Mouse (Mus musculus) midbrain, embryonic 12.5 days (tissue): ENCODE measurements around the gene Hist1h4k. TPM values are rescaled to one million over a fixed set of nuclear protein-coding genes. Genes with fewer than 3 reads are reported as not detected.
A peak's percentile ranks its signal among the peaks of the same experiment; 100 is the strongest.

Experiments
- ATAC-seq: fragments of 200-750 bp; cut with Nextera tagmentation; 2 replicates; pipeline ENCODE4 v1.8.0; 2017; ENCODE audit warnings: low read depth, moderate TSS enrichment, moderate library complexity; ENCODE audit not compliant: low FRiP score
- H3K27ac ChIP-seq: fragments of 300-500 bp; sonication (generic); replicated peaks from 2 replicates; pipeline ENCODE4 v1.5.1; 2016; ENCODE audit warnings: mild to moderate bottlenecking
- H3K27me3 ChIP-seq: fragments of 300-500 bp; sonication (generic); 2 replicates; pipeline ENCODE4 v1.6.1; 2016; ENCODE audit warnings: mild to moderate bottlenecking
- H3K36me3 ChIP-seq: fragments of 300-500 bp; sonication (generic); 2 replicates; pipeline ENCODE4 v1.6.1; 2016
- H3K4me1 ChIP-seq: fragments of 300-500 bp; sonication (generic); 2 replicates; pipeline ENCODE4 v1.6.1; 2016
- H3K4me2 ChIP-seq: fragments of 300-500 bp; sonication (generic); replicated peaks from 2 replicates; pipeline ENCODE4 v1.6.1; 2016; ENCODE audit warnings: mild to moderate bottlenecking, moderate library complexity
- H3K4me3 ChIP-seq: fragments of 300-500 bp; sonication (generic); 2 replicates; pipeline ENCODE4 v1.5.1; 2016; ENCODE audit warnings: mild to moderate bottlenecking
- H3K9ac ChIP-seq: fragments of 300-500 bp; sonication (generic); replicated peaks from 2 replicates; pipeline ENCODE4 v1.6.1; 2016; ENCODE audit warnings: mild to moderate bottlenecking, moderate library complexity
- H3K9me3 ChIP-seq: fragments of 300-500 bp; sonication (generic); 2 replicates; pipeline ENCODE4 v1.6.1; 2016; ENCODE audit warnings: mild to moderate bottlenecking
- WGBS: fragments of 180-500 bp; shearing (Covaris S2); methylation state at CpG from one replicate; pipeline ENCODE4 v1.1.7; 2016; 5-methylcytosine and 5-hydroxymethylcytosine counted together
- microRNA-seq: library from miRNA; unstranded; fragments of <30 nt; microRNA quantifications from one replicate; pipeline ENCODE4, GENCODE M21; 2017
- polyA plus RNA-seq: library from polyadenylated mRNA; unstranded; fragments of >200 nt; fragmentation: Nextera tagmentation; extraction: Ambion mirVana; gene quantifications from 2 replicates; pipeline ENCODE4 v1.2.1, GENCODE M21; 2016

The Hist1h4k gene
- polyA plus RNA-seq, 1 experiment from 2014 or later, result 3.5 TPM

GRCm38 (mm10) chr13:21714725-21715124 is 35.6 kb downstream of the Hist1h4k start:
- peak overlapping the region; percentile 68 for H3K9ac ChIP-seq
- WGBS, result 3% methylated on average over 7 of the region's 7 CpGs
- H3K27ac ChIP-seq, result peak overlapping the region; percentile 94
- no peaks in the 10 kb centered on the region for H3K36me3 ChIP-seq
- no peak for ATAC-seq
- no peaks in the 10 kb centered on the region for H3K27me3 ChIP-seq
- H3K4me2 ChIP-seq, result peak overlapping the region; percentile 85
- no peaks in the 10 kb centered on the region for H3K9me3 ChIP-seq
- peaks cover 23% of the 10 kb centered on the region for H3K4me1 ChIP-seq
- H3K4me3 ChIP-seq, result peak overlapping the region; percentile 42

DNA sequence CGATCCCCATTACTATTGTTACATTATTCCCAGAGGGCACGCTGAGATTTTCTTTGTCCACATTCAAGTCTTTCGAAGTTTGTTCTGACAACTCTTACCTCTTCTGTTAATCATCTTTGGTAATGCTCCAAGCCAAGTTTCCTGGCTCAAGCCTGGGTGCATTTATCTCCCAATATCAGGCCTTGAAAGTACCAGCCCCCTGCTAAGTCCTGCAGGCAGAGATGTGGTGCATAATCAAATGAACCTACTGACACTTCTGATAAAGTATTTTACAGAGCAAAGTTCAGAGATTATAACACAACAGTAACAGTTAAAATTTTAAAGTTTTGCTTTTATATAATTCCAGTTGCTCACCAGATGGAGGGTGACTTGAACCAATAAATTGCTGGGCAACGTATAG is 38.6 kb downstream of the Hist1h4k start:
- Histone ChIP-seq H3K36me3 (no peaks in the 10 kb centered on the region), H3K4me1 (peaks cover 12% of the 10 kb centered on the region), H3K4me2 (peak overlapping the region; percentile 60), H3K4me3 (peak overlapping the region; percentile 44), H3K27me3 (no peaks in the 10 kb centered on the region), H3K27ac (no peak overlapping the region), H3K9me3 (no peaks in the 10 kb centered on the region), H3K9ac (peak overlapping the region; percentile 34; the same call in 1 of the 2 replicates)
- ATAC-seq, result no peak
- 27% methylated on average over 4 of the region's 4 CpGs for WGBS

- H3K27ac ChIP-seq, result no peak overlapping the region
- no peaks in the 10 kb centered on the region for H3K27me3 ChIP-seq
- no peaks in the 10 kb centered on the region for H3K9me3 ChIP-seq
- no peaks in the 10 kb centered on the region for H3K36me3 ChIP-seq
- H3K9ac ChIP-seq, result peak overlapping the region; percentile 34
- WGBS, result 1% methylated on average over 22 of the region's 22 CpGs
- ATAC-seq, result peak; percentile 63
- peak overlapping the region; percentile 44 for H3K4me3 ChIP-seq
- H3K4me1 ChIP-seq, result peaks cover 12% of the 10 kb centered on the region
- H3K4me2 ChIP-seq, result peak overlapping the region; percentile 60
Measured at GRCm38 (mm10) chr13:21710821-21711525, 39.3 kb downstream of the Hist1h4k start.

- Histone ChIP-seq H3K4me1 (peaks cover 8% of the 10 kb centered on the region), H3K9ac (peak overlapping the region; percentile 43), H3K36me3 (no peaks in the 10 kb centered on the region), H3K9me3 (no peaks in the 10 kb centered on the region), H3K27me3 (no peaks in the 10 kb centered on the region), H3K4me3 (peak overlapping the region; percentile 55), H3K4me2 (peak overlapping the region; percentile 43), H3K27ac (peak overlapping the region; percentile 55; the same call in 1 of the 2 replicates)
- WGBS, result under 1% methylated on average over 32 of the region's 32 CpGs
- peak; percentile 85 for ATAC-seq
Measured at GRCm38 (mm10) chr13:21710031-21710711, 40.1 kb downstream of the Hist1h4k start.

GRCm38 (mm10) chr13:21706669-21707068 is 43.6 kb downstream of the Hist1h4k start:
- H3K36me3 ChIP-seq, result no peaks in the 10 kb centered on the region
- peaks cover 4% of the 10 kb centered on the region; the same call in 1 of the 2 replicates for H3K4me1 ChIP-seq
- H3K27me3 ChIP-seq, result no peaks in the 10 kb centered on the region
- WGBS, result 74% methylated on average over 4 of the region's 4 CpGs
- ATAC-seq, result no peak
- H3K27ac ChIP-seq, result no peak overlapping the region
- H3K4me2 ChIP-seq, result no peak overlapping the region
- no peak overlapping the region for H3K4me3 ChIP-seq
- H3K9me3 ChIP-seq, result no peaks in the 10 kb centered on the region
- H3K9ac ChIP-seq, result no peak overlapping the region

Small RNAs within 50 kb of the gene (microRNA-seq; reads per million reads assigned to microRNA genes)
- gene Gm44346 (not detected), gene Gm44357 (not detected), gene Gm44367 (not detected), gene Gm44454 (not detected)

Other genes starting within 250 kb of the Hist1h4k start
- gene Gm11273, start 249.1 kb downstream of the Hist1h4k start, polyA plus RNA-seq, result 3.2 and 4.4 TPM in 2 replicates
- 8.9 and 9.2 TPM in 2 replicates for gene Zkscan8, start 219.4 kb downstream of the Hist1h4k start, polyA plus RNA-seq
- gene Olfr1366, start 207.7 kb downstream of the Hist1h4k start, polyA plus RNA-seq, result 0.21 and 0.22 TPM in 2 replicates
- not detected in 2 replicates for gene Olfr1535, start 190.6 kb downstream of the Hist1h4k start, polyA plus RNA-seq
- gene Olfr1364, start 168.7 kb downstream of the Hist1h4k start, polyA plus RNA-seq, result not detected in 2 replicates
- gene Olfr1362, start 136.5 kb downstream of the Hist1h4k start, polyA plus RNA-seq, result not detected in 2 replicates
- gene Olfr11, start 108.0 kb downstream of the Hist1h4k start, polyA plus RNA-seq, result not detected in 2 replicates
- not detected in 2 replicates for gene Olfr1361, start 87.1 kb downstream of the Hist1h4k start, polyA plus RNA-seq
- not detected in 2 replicates for gene Olfr1360, start 73.1 kb downstream of the Hist1h4k start, polyA plus RNA-seq
- not detected in 2 replicates for gene Olfr1359, start 52.4 kb downstream of the Hist1h4k start, polyA plus RNA-seq
- gene Hist1h2bl, start 34.4 kb downstream of the Hist1h4k start, polyA plus RNA-seq, result 2.2 and 3.1 TPM in 2 replicates
- 21.4 and 30.7 TPM in 2 replicates for gene Hist1h2ai, start 34.1 kb downstream of the Hist1h4k start, polyA plus RNA-seq
- gene Hist1h3h, start 32.8 kb downstream of the Hist1h4k start, polyA plus RNA-seq, result 6.0 and 10.1 TPM in 2 replicates
- gene Hist1h2bm, start 28.5 kb downstream of the Hist1h4k start, polyA plus RNA-seq, result 5.8 TPM in 2 replicates
- gene Hist1h4j, start 15.4 kb downstream of the Hist1h4k start, polyA plus RNA-seq, result 0.97 and 1.4 TPM in 2 replicates
- 26.9 and 43.2 TPM in 2 replicates for gene Hist1h2ak, start 3.3 kb upstream of the Hist1h4k start, polyA plus RNA-seq
- 3.9 and 6.3 TPM in 2 replicates for gene Hist1h2bn, start 3.6 kb upstream of the Hist1h4k start, polyA plus RNA-seq
- 30.4 and 37.6 TPM in 2 replicates for gene Hist1h1b, start 30.1 kb upstream of the Hist1h4k start, polyA plus RNA-seq
- gene Hist1h3i, start 32.9 kb upstream of the Hist1h4k start, polyA plus RNA-seq, result 155 and 164 TPM in 2 replicates
- gene Hist1h2an, start 36.7 kb upstream of the Hist1h4k start, polyA plus RNA-seq, result 6.1 and 12.2 TPM in 2 replicates
- gene Hist1h2bp, start 37.0 kb upstream of the Hist1h4k start, polyA plus RNA-seq, result 1.9 and 2.4 TPM in 2 replicates
- gene Hist1h2bq, start 59.7 kb upstream of the Hist1h4k start, polyA plus RNA-seq, result 18.5 and 23.3 TPM in 2 replicates
- not detected in 2 replicates for gene Hist1h2ao, start 60.0 kb upstream of the Hist1h4k start, polyA plus RNA-seq
- not detected in 2 replicates for gene Hist1h4m, start 61.2 kb upstream of the Hist1h4k start, polyA plus RNA-seq
- 11.5 and 17.5 TPM in 2 replicates for gene Hist1h4n, start 81.7 kb upstream of the Hist1h4k start, polyA plus RNA-seq
- gene Hist1h2ap, start 83.0 kb upstream of the Hist1h4k start, polyA plus RNA-seq, result 4,827 and 5,103 TPM in 2 replicates
- gene Hist1h2br, start 83.2 kb upstream of the Hist1h4k start, polyA plus RNA-seq, result 17.6 and 23.0 TPM in 2 replicates
- 22.3 and 24.2 TPM in 2 replicates for gene Zfp184, start 194.6 kb upstream of the Hist1h4k start, polyA plus RNA-seq
- gene Pom121l2, start 230.7 kb upstream of the Hist1h4k start, polyA plus RNA-seq, result not detected in 2 replicates